Mouse (Mus musculus): ENCODE results near the gene Cep295nl.
A peak's percentile ranks its signal among the peaks of the same experiment; 100 is the strongest.

The Cep295nl gene

GRCm38 (mm10) chr11:118355205-118355604 is 12.9 kb upstream of the Cep295nl start:
- peak; percentile 88 for DNase-seq (ENCODE audit: low spot score)

DNA sequence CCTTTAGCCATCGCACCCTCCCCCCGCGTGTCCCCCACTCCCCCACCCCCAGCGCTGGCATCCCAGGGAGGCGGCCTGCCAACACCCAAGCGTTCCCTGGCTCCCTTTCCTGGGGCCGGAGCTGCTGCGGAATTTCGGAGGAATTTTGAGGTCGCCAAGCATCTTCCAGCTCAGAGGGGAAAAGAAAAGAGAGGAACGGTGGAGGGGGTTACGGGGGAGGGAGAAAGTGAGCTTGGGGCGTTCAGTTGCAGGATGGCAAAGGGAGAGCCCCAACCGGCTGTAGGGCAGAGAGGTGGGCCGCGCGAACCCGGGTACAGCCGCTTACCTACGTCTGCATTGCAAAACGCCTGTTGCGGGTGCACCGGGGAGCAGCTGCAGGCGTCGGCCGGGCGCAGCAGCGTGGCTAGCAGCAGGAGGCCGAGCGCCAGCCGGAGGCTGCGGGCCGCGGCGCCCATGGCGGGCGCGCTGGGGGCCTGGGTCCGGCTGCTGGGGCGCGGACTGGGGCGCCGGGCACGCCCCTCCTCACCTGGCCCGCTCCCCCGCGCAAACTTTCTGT is 12.4 kb upstream of the Cep295nl start:
- no peak for DNase-seq (ENCODE audit: low spot score)

DNA sequence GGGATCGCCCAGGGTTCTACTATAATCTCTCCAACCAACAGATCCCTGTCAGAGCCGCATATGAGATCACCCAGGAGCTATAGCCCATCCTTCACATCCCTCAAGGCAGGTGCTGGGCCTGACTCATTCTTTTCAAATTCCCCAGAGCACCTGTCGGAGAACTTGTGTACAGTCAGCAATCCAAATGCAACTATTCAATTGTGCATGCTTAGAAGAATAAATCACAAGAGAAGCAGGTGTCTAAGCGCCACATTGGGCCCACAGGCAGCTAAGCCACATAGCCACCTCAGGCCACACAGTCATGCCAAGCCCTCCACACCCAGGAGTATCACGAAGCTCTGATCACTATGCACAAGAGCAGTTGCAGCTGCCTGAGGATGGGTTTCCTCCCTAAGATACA is 7.2 kb upstream of the Cep295nl start:
- no peak for DNase-seq (ENCODE audit: low spot score)

DNA sequence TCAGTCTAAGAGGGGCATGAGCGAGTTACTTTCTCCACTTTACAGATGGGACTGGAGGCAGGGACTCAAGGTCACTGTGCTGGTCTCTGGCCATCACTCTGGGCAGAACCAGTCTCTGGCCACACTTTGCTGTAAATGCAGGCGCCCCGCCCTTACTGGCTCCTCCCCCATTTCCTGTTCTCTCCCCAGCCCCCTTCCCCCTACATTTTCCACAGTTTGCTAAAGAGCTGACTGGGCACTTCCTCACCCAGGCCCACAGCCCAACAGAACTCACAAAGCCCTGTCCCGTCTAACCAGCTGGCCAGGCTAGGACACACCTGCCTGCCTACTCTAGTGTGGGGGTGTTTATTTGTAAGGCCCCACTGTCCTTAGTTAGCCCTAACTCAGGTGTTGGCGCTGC is 6.6 kb upstream of the Cep295nl start:
- DNase-seq (ENCODE audit: low spot score) = peak; percentile 48

- DNase-seq (ENCODE audit: low spot score) = no peak
These were observed 6.1 kb upstream of the Cep295nl start for GRCm38 (mm10) chr11:118348419-118348818.

GRCm38 (mm10) chr11:118347911-118348310 is 5.6 kb upstream of the Cep295nl start:
- no peak for DNase-seq (ENCODE audit: low spot score)

GRCm38 (mm10) chr11:118347391-118347790 is 5.1 kb upstream of the Cep295nl start:
- no peak for DNase-seq (ENCODE audit: low spot score)

DNA sequence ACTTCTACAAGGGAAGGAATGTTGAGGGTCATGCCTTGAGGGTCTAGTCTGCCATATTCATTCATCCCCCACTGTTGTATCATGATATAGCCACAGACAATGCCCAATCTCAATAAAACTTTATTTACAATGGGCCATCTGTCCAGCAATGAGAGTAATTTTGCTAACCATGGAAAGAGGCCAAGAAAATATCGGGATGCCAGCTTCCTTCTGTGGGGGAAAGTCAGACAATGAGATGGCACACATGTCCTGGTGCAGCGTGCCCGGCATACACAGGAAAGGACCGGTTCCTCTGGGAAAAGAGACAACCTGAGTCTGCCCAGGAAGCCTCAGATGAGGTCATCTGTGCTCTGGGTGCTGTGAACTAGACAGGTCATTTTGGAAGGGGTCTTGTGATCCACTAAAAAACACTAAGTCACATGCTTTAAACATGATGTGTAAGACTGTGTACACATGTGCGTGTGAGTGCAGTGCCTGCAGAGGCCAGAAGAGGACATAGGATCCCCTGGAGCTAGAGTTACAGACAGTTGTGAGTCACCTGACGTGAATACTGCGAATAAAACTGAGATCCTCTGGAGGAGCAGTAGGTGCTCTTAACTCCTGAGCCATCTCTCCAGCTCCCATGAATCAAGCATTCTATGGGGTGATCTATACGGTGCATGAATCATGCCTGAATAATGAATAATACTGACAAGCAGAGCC is 4.2 kb upstream of the Cep295nl start:
- DNase-seq (ENCODE audit: low spot score) = no peak

DNA sequence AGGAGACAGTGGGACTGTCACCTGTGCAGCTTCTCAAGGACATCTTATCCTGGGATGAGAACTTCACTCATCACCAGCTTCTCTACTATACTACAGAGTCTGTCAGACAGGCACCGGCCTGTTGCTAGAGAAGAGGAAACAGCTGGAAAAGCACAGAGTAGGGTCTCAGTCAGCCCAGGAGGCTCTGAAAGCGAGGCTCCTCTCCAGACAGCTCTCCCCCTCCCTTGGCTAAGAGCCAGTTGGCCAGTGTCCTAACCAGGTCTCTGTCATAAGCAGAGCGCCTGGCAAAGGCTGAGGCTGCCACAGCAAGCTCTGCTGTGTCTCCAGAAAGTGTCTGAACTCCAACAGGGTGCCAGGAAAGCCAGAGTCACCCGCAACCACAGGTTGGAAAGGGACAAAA is 3.4 kb upstream of the Cep295nl start:
- DNase-seq (ENCODE audit: low spot score) = no peak

- DNase-seq (ENCODE audit: low spot score) = no peak
These were observed 1.3 kb upstream of the Cep295nl start for GRCm38 (mm10) chr11:118343629-118344028.

DNA sequence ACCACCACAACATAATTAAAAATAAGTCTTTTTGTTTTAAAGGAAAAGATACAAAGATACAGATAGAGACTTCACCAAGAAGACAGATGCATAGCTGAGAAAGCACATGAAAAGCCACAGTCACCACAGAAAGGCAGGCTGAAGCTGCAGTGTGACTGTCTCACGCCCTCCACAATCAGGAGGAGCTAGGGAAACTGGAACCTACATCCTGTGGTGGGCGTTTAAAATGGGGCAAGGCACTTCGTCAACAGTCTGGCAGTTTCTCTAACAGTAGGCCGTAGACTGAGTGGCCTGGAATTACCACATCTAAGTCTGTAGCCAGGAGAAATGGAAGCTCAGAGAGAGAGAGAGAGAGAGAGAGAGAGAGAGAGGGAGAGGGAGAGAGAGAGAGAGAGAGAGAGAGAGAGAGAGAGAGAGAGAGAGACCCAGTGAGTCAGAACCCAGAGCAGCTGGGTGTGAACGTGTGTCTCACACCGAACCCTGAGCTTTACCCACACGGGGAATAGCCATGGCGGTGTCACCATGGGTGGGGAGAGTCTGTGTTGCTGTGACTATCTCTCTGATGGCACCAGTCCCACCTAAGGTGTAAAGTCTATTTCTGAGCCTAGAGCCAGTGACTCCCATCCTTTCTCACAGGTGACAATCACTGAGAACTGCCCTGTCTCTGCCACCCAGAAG is 4.7 kb downstream of the Cep295nl start:
- DNase-seq (ENCODE audit: low spot score) = no peak

DNA sequence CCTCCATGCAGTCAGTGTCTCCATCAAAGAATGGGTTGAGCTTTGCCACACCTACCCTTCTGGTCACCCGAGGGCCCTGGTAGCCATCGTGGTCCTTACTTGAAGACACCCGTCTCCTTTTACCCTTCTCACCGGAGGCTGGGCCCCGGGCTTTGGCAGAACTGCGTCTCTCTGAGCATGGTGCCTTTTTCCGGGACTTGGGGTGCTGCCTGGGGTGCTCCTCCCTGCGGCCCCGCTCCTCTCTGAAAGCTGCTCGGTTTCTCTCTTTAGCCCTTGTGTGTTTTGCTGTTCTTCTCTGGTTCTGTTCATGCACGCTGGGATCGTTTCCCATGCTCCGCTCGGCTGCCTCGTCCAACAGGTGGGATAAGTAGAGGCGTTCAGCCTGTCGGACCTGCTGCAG is 8.9 kb downstream of the Cep295nl start:
- DNase-seq (ENCODE audit: low spot score) = no peak

GRCm38 (mm10) chr11:118332376-118332775 is 9.9 kb downstream of the Cep295nl start:
- DNase-seq (ENCODE audit: low spot score) = no peak

DNA sequence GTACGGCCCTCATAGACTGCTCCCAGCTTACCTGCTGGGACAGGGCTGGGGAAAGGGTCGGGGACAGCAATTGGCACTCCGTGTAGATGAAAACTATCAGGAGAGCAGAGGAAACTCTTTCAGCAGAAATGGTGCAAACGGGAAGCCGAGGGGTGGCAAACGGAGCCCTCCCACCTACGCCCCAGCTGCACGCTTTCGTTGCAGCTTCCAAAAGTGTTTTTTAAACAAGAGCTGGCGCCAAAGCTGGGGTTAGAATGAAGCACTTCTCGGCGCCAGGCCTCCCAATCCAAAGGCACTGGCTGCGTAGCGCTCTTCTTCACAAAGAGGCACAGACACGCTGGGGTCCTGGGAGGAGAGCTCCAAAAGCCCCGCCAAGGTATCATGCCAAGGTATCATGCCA is 11.5 kb downstream of the Cep295nl start:
- DNase-seq (ENCODE audit: low spot score) = no peak

DNA sequence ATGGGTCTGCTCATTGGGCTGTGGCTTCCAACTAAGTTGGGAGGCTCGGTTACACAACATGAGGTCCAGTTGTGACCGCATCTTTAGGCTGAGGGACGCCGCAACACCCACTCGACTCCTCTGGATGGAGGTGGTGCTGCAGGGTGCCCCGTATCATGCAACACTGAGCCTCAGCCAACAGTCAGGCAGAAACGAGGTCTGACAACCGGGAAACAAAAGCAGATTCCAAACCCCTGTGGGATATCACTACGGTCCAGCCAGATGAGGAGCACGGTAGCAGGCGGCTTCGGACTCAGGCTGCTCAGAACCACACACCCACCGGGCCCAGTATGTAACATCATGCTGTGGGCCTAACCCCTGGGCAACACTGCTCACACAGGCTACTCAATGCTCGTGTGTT is 11.9 kb downstream of the Cep295nl start:
- DNase-seq (ENCODE audit: low spot score) = no peak

- no peak for DNase-seq (ENCODE audit: low spot score)
These were observed 13.4 kb downstream of the Cep295nl start for GRCm38 (mm10) chr11:118328947-118329346.

DNA sequence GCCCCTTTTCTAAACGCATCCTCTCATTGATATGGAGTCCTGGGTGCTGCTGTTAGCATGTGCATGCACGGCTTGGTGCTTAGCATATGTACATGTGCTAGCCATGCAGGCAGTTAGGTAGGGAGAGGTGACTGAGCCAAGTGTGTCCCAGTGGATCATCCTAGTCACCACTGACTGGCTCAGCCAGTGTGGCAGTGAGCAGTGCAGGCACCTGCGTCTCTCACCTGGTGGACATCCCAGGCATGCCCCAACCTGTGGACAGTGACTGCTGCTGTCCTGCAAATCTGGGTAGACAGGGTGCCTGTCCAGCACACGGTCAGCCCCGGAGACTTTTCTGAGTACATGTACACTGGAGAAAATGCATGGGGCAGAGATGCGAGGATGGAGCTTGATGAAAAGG is 13.8 kb downstream of the Cep295nl start:
- no peak for DNase-seq (ENCODE audit: low spot score)

- DNase-seq (ENCODE audit: low spot score) = peak; percentile 49
These were observed 15.0 kb downstream of the Cep295nl start for GRCm38 (mm10) chr11:118326991-118327971.

DNA sequence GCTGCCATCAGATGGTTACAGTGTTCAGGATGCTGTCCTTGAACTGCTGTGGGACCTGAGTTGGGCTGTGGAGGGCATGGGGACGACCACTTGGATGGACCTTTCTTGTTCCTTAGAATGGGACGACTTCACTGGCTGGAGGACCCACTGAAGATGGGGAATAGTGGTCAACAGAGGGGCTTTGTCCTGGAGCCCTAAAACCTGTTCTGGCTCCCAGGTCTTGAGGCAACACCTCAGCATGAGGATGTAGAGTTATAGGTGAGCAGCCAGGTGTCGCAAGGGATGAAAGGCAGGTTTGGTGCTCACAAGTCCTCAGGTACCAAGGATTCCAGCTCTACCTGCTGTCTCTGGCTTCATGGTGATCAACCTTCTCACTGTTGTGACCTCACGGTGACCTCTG is 15.8 kb downstream of the Cep295nl start:
- DNase-seq (ENCODE audit: low spot score) = no peak

GRCm38 (mm10) chr11:118324541-118324940 is 17.8 kb downstream of the Cep295nl start:
- DNase-seq (ENCODE audit: low spot score) = no peak

- no peak for DNase-seq (ENCODE audit: low spot score)
These were observed 18.3 kb downstream of the Cep295nl start for GRCm38 (mm10) chr11:118323974-118324373.

GRCm38 (mm10) chr11:118322647-118323046 is 19.7 kb downstream of the Cep295nl start:
- DNase-seq (ENCODE audit: low spot score) = no peak

All from urinary bladder, postnatal 25 days (tissue).